Mouse (Mus musculus): Measurements from ENCODE around the gene Rit1. TPM values are rescaled to one million over a fixed set of nuclear protein-coding genes. Genes with fewer than 3 reads are reported as not detected.

Gene Rit1
- polyA plus RNA-seq (2012; fragmentation: generic; extraction: Trizol): 42.5 TPM
- long read RNA-seq, experiment 1, transcript Rit1-201 (6 exons, 1,204 nt): major isoform, 35 of 52 reads
- long read RNA-seq, experiment 1, partial matches to known transcripts: 11 of 52 reads
- long read RNA-seq, experiment 1, other reads (novel, unspliced or antisense): 4 of 52 reads
- long read RNA-seq, experiment 2, transcript Rit1-208 (6 exons, 993 nt): minor isoform, 7 of 45 reads
- long read RNA-seq, experiment 2, transcript Rit1-201 (6 exons, 1,204 nt): major isoform, 32 of 45 reads
- long read RNA-seq, experiment 2, partial matches to known transcripts: 1 of 45 reads
- long read RNA-seq, experiment 2, other reads (novel, unspliced or antisense): 5 of 45 reads

GRCm38 (mm10) chr3:88716399-88717197 lies at the start of gene Rit1:
Gene Rit1, plus strand, starts transcription at chr3:88716838.
- Histone ChIP-seq H3K79me2 (ENCODE audit: control insufficient read depth, insufficient read depth) (peaks cover 11% of the 10 kb centered on the region), H3K79me3 (ENCODE audit: low read depth) (peaks cover 3% of the 10 kb centered on the region), H3K4me3 (ENCODE audit: insufficient read depth, poor library complexity, severe bottlenecking) (peak within 1 kb of the TSS; percentile 37), H3ac (ENCODE audit: control insufficient read depth, insufficient read length, low read depth) (peak within 1 kb of the TSS; percentile 77), H3K36me3 (ENCODE audit: control insufficient read depth, insufficient read depth) (peaks cover 44% of the 10 kb centered on the region), H3K27me3 (ENCODE audit: control insufficient read depth, insufficient read depth, insufficient read length) (no peaks in the 10 kb centered on the region)
- TF ChIP-seq MYOD1 (IDR thresholded peaks at IDR 0.05; ENCODE audit: control insufficient read depth, insufficient read length, low read depth) (no peak), CTCF (IDR thresholded peaks at IDR 0.05; ENCODE audit: control insufficient read depth, insufficient read depth, insufficient read length) (no peak)

GRCm38 (mm10) chr3:88677399-88677798 lies 39.2 kb upstream of the Rit1 start:
- H3K27me3 ChIP-seq (ENCODE audit: control insufficient read depth, insufficient read depth, insufficient read length): no peaks in the 10 kb centered on the region
- H3K36me3 ChIP-seq (ENCODE audit: control insufficient read depth, insufficient read depth): no peaks in the 10 kb centered on the region
- peak overlapping the region; percentile 54 for H3ac ChIP-seq (ENCODE audit: control insufficient read depth, insufficient read length, low read depth)
- H3K79me2 ChIP-seq (ENCODE audit: control insufficient read depth, insufficient read depth): no peaks in the 10 kb centered on the region
- no peaks in the 10 kb centered on the region for H3K79me3 ChIP-seq (ENCODE audit: low read depth)
- H3K4me3 ChIP-seq (ENCODE audit: insufficient read depth, poor library complexity, severe bottlenecking): no peak overlapping the region
- TF ChIP-seq MYOD1 (IDR thresholded peaks at IDR 0.05; ENCODE audit: control insufficient read depth, insufficient read length, low read depth): no peak
- TF ChIP-seq CTCF (IDR thresholded peaks at IDR 0.05; ENCODE audit: control insufficient read depth, insufficient read depth, insufficient read length): peak; percentile 14

DNA sequence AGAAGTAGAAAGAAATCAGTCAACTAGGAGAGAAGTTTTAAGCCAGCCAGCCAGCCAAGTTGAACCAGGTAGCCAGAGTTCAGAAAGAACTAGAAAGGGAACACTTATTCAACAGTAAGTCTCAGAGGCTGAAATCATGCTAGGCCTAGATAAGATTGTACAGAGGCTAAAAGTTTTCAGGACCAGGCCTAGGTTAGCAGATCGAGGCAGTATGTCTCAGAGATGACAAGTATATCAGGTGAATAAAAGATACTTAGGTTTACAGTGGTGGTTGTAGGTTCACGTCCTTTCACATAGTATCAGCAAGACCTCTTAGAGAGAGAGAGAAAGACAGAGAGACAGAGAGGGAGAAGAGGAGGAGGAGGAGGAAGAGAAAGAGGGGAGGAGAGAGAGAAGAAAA lies 32.8 kb upstream of the Rit1 start:
- TF ChIP-seq MAX (IDR thresholded peaks at IDR 0.05): no peak
- TF ChIP-seq CTCF (IDR thresholded peaks at IDR 0.05; ENCODE audit: control insufficient read depth, insufficient read depth, insufficient read length): no peak
- no peak for TF ChIP-seq MYOG (IDR thresholded peaks at IDR 0.05; ENCODE audit: control insufficient read depth, extremely low read depth, insufficient read length)
- no peak for TF ChIP-seq USF1 (IDR thresholded peaks at IDR 0.05; ENCODE audit: low read depth)
- no peak for TF ChIP-seq MYOD1 (IDR thresholded peaks at IDR 0.05; ENCODE audit: control insufficient read depth, insufficient read length, low read depth)
- no peak for TF ChIP-seq FOSL1 (IDR thresholded peaks at IDR 0.05; ENCODE audit: insufficient read depth, low read length, poor library complexity, severe bottlenecking)
- TF ChIP-seq CEBPB (IDR thresholded peaks at IDR 0.05; ENCODE audit: low read depth): no peak
- H3K27me3 ChIP-seq (ENCODE audit: control insufficient read depth, insufficient read depth, insufficient read length): no peaks in the 10 kb centered on the region
- peaks cover 31% of the 10 kb centered on the region for H3K79me3 ChIP-seq (ENCODE audit: low read depth)
- H3K36me3 ChIP-seq (ENCODE audit: control insufficient read depth, insufficient read depth): peaks cover 17% of the 10 kb centered on the region
- no peak overlapping the region for H3K4me3 ChIP-seq (ENCODE audit: insufficient read depth, poor library complexity, severe bottlenecking)
- H3K79me2 ChIP-seq (ENCODE audit: control insufficient read depth, insufficient read depth): peaks cover 33% of the 10 kb centered on the region
- H3ac ChIP-seq (ENCODE audit: control insufficient read depth, insufficient read length, low read depth): no peak overlapping the region

DNA sequence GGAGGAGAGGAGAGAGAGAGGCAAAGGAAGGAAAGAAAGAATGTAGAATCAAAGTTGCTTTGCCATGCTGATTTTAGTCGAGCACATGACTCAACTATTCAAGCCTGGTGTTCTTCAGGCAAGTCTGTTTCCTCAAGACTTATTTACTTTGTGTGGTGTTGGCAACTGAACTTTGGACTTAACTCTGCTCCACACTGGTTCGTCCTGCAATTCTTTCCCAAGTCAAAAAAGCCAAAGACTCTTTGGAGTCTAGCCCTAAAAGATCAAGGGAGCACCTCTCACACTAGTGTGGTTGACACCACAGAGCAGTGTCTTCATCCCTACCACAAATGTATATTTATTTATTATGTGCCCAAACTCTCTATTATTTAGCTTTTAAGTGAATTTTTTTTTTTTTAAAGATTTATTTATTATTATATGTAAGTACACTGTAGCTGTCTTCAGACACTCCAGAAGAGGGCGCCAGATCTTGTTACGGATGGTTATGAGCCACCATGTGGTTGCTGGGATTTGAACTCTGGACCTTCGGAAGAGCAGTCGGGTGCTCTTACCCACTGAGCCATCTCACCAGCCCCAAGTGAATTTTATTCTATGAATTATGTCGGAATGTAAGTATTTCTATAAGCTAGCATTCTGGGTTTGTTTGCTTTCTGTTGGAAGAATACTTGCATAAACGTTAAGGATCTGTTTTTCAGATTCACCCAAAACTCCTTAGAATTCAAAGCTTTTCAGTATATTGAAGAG lies 32.2 kb upstream of the Rit1 start:
- TF ChIP-seq MYOG (IDR thresholded peaks at IDR 0.05; ENCODE audit: control insufficient read depth, extremely low read depth, insufficient read length) (no peak), FOSL1 (IDR thresholded peaks at IDR 0.05; ENCODE audit: insufficient read depth, low read length, poor library complexity, severe bottlenecking) (no peak), USF1 (IDR thresholded peaks at IDR 0.05; ENCODE audit: low read depth) (no peak), CTCF (IDR thresholded peaks at IDR 0.05; ENCODE audit: control insufficient read depth, insufficient read depth, insufficient read length) (no peak), CEBPB (IDR thresholded peaks at IDR 0.05; ENCODE audit: low read depth) (no peak), MYOD1 (IDR thresholded peaks at IDR 0.05; ENCODE audit: control insufficient read depth, insufficient read length, low read depth) (no peak), MAX (IDR thresholded peaks at IDR 0.05) (no peak)
- Histone ChIP-seq H3K27me3 (ENCODE audit: control insufficient read depth, insufficient read depth, insufficient read length) (no peaks in the 10 kb centered on the region), H3K4me3 (ENCODE audit: insufficient read depth, poor library complexity, severe bottlenecking) (no peak overlapping the region), H3ac (ENCODE audit: control insufficient read depth, insufficient read length, low read depth) (no peak overlapping the region), H3K36me3 (ENCODE audit: control insufficient read depth, insufficient read depth) (peaks cover 23% of the 10 kb centered on the region), H3K79me2 (ENCODE audit: control insufficient read depth, insufficient read depth) (peaks cover 39% of the 10 kb centered on the region), H3K79me3 (ENCODE audit: low read depth) (peaks cover 37% of the 10 kb centered on the region)

GRCm38 (mm10) chr3:88684980-88685941 lies 31.4 kb upstream of the Rit1 start, which contains the start of gene Khdc4:
Gene Khdc4, plus strand, starts transcription at chr3:88685803.
- peak; percentile 43 for TF ChIP-seq MAX (IDR thresholded peaks at IDR 0.05)
- TF ChIP-seq MYOG (IDR thresholded peaks at IDR 0.05; ENCODE audit: control insufficient read depth, extremely low read depth, insufficient read length): no peak
- Histone ChIP-seq H3K36me3 (ENCODE audit: control insufficient read depth, insufficient read depth) (peaks cover 32% of the 10 kb centered on the region), H3K27me3 (ENCODE audit: control insufficient read depth, insufficient read depth, insufficient read length) (no peaks in the 10 kb centered on the region), H3ac (ENCODE audit: control insufficient read depth, insufficient read length, low read depth) (peak within 1 kb of the TSS; percentile 98), H3K79me3 (ENCODE audit: low read depth) (peaks cover 46% of the 10 kb centered on the region), H3K79me2 (ENCODE audit: control insufficient read depth, insufficient read depth) (peaks cover 47% of the 10 kb centered on the region), H3K4me3 (ENCODE audit: insufficient read depth, poor library complexity, severe bottlenecking) (peak within 1 kb of the TSS; percentile 89)
